Mouse (Mus musculus): ENCODE measurements around the gene Lrrc32.

GRCm38 (mm10) chr7:98524401-98524800 lies 35.3 kb downstream of the Lrrc32 start:
- TF ChIP-seq CTCF (conservative IDR thresholded peaks at IDR 0.05 in 1 of 2, IDR thresholded peaks at IDR 0.05 in 1 of 2; ENCODE audit: low read depth in 2 of 2, low read length in 2 of 2) (no peak), TCF12 (IDR thresholded peaks at IDR 0.05; ENCODE audit: low read depth, low read length) (no peak), RCOR1 (conservative IDR thresholded peaks at IDR 0.05; ENCODE audit: low read depth, low read length) (no peak), EP300 (IDR thresholded peaks at IDR 0.05; ENCODE audit: low read length) (no peak), CHD2 (IDR thresholded peaks at IDR 0.05; ENCODE audit: low read length) (no peak), KAT2A (IDR thresholded peaks at IDR 0.05; ENCODE audit: insufficient replicate concordance, low read length) (no peak), ZMIZ1 (IDR thresholded peaks at IDR 0.05; ENCODE audit: low read depth, low read length) (no peak), MYC (IDR thresholded peaks at IDR 0.05; ENCODE audit: low read depth, low read length) (no peak), POLR2AphosphoS2 (IDR thresholded peaks at IDR 0.05; ENCODE audit: low read depth, low read length) (no peak), POLR2A (IDR thresholded peaks at IDR 0.05; ENCODE audit: low read depth, low read length) (no peak)

Data from CH12.LX (cell line).